Mouse (Mus musculus) embryonic facial prominence, embryonic 13.5 days (tissue): ENCODE results near the gene Gpr153. TPM values are rescaled to one million over a fixed set of nuclear protein-coding genes. Genes with fewer than 3 reads are reported as not detected.
A peak's percentile ranks its signal among the peaks of the same experiment; 100 is the strongest.

Source experiments
- ATAC-seq: fragments of 200-750 bp; cut with Nextera tagmentation; 2 replicates; pipeline ENCODE4 v1.8.0; 2017; ENCODE audit warnings: low read depth; ENCODE audit not compliant: insufficient number of reproducible peaks, insufficient read depth, low FRiP score, low TSS enrichment
- H3K27ac ChIP-seq: fragments of 300-500 bp; sonication (generic); 2 replicates; pipeline ENCODE4 v1.5.1; 2015; ENCODE audit warnings: moderate library complexity, mild to moderate bottlenecking, inconsistent platforms
- H3K27me3 ChIP-seq: fragments of 300-500 bp; sonication (generic); 2 replicates; pipeline ENCODE4 v1.6.1; 2015; ENCODE audit warnings: mild to moderate bottlenecking, inconsistent platforms
- H3K36me3 ChIP-seq: fragments of 300-500 bp; sonication (generic); 2 replicates; pipeline ENCODE4 v1.6.1; 2015; ENCODE audit warnings: mild to moderate bottlenecking, inconsistent platforms
- H3K4me1 ChIP-seq: fragments of 300-500 bp; sonication (generic); 2 replicates; pipeline ENCODE4 v1.6.1; 2015; ENCODE audit warnings: inconsistent platforms
- H3K4me2 ChIP-seq: fragments of 300-500 bp; sonication (generic); 2 replicates; pipeline ENCODE4 v1.6.1; 2015; ENCODE audit warnings: moderate library complexity, mild to moderate bottlenecking, inconsistent platforms
- H3K4me3 ChIP-seq: fragments of 300-500 bp; sonication (generic); 2 replicates; pipeline ENCODE4 v1.5.1; 2015; ENCODE audit warnings: mild to moderate bottlenecking, inconsistent platforms
- H3K9ac ChIP-seq: fragments of 300-500 bp; sonication (generic); 2 replicates; pipeline ENCODE4 v1.6.1; 2015; ENCODE audit warnings: mild to moderate bottlenecking, inconsistent platforms
- H3K9me3 ChIP-seq: fragments of 300-500 bp; sonication (generic); 2 replicates; pipeline ENCODE4 v1.6.1; 2016; ENCODE audit warnings: inconsistent platforms
- WGBS: fragments of 180-500 bp; shearing (Covaris S2); methylation state at CpG from one replicate; pipeline ENCODE4 v1.1.7; 2015; ENCODE audit warnings: mixed read lengths; 5-methylcytosine and 5-hydroxymethylcytosine counted together
- polyA plus RNA-seq: library from polyadenylated mRNA; unstranded; fragments of >200 nt; fragmentation: Nextera tagmentation; extraction: Ambion mirVana; gene quantifications from 2 replicates; pipeline ENCODE4 v1.2.1, GENCODE M21; 2015

The Gpr153 gene
- polyA plus RNA-seq, 1 experiment from 2014 or later: 11.1 TPM

GRCm38 (mm10) chr4:152277916-152278315 is 3.9 kb downstream of the Gpr153 start:
- H3K9me3 ChIP-seq: no peaks in the 10 kb centered on the region
- ATAC-seq: no peak
- H3K4me2 ChIP-seq: no peak overlapping the region
- H3K4me1 ChIP-seq: peaks cover 30% of the 10 kb centered on the region
- 62% methylated on average over 2 of the region's 2 CpGs for WGBS
- H3K27ac ChIP-seq: no peak overlapping the region
- H3K4me3 ChIP-seq: no peak overlapping the region
- peaks cover 26% of the 10 kb centered on the region for H3K36me3 ChIP-seq
- peaks cover 61% of the 10 kb centered on the region for H3K27me3 ChIP-seq
- no peak overlapping the region for H3K9ac ChIP-seq

GRCm38 (mm10) chr4:152278986-152279385 is 5.0 kb downstream of the Gpr153 start:
- H3K27me3 ChIP-seq: peaks cover 71% of the 10 kb centered on the region
- H3K27ac ChIP-seq: no peak overlapping the region
- H3K36me3 ChIP-seq: peaks cover 26% of the 10 kb centered on the region
- H3K9ac ChIP-seq: no peak overlapping the region
- 89% methylated on average over 23 of the region's 23 CpGs for WGBS
- no peaks in the 10 kb centered on the region for H3K9me3 ChIP-seq
- no peak overlapping the region for H3K4me3 ChIP-seq
- no peak overlapping the region for H3K4me2 ChIP-seq
- ATAC-seq: no peak
- H3K4me1 ChIP-seq: peaks cover 27% of the 10 kb centered on the region

GRCm38 (mm10) chr4:152281601-152282000 is 7.6 kb downstream of the Gpr153 start:
- Histone ChIP-seq H3K9me3 (no peaks in the 10 kb centered on the region), H3K27ac (no peak overlapping the region), H3K36me3 (peaks cover 26% of the 10 kb centered on the region), H3K4me2 (no peak overlapping the region), H3K4me1 (peaks cover 18% of the 10 kb centered on the region), H3K9ac (no peak overlapping the region), H3K4me3 (no peak overlapping the region), H3K27me3 (peaks cover 81% of the 10 kb centered on the region)
- no peak for ATAC-seq
- 47% methylated on average over 15 of the region's 15 CpGs for WGBS

- peak overlapping the region; percentile 70 for H3K4me2 ChIP-seq
- H3K27ac ChIP-seq: no peak overlapping the region
- H3K27me3 ChIP-seq: peaks cover 86% of the 10 kb centered on the region
- peaks cover 26% of the 10 kb centered on the region for H3K36me3 ChIP-seq
- H3K9me3 ChIP-seq: no peaks in the 10 kb centered on the region
- 15% methylated on average over 34 of the region's 34 CpGs for WGBS
- peak overlapping the region; percentile 40 for H3K4me3 ChIP-seq
- H3K4me1 ChIP-seq: peaks cover 21% of the 10 kb centered on the region
- H3K9ac ChIP-seq: peak overlapping the region; percentile 63
- 0 out of 2 replicates have a peak, but pooled peaks have one; percentile 11 for ATAC-seq
These were observed 8.7 kb downstream of the Gpr153 start for GRCm38 (mm10) chr4:152282721-152283120.

GRCm38 (mm10) chr4:152283186-152283950 is 9.3 kb downstream of the Gpr153 start:
- Histone ChIP-seq H3K9ac (peak overlapping the region; percentile 63), H3K27ac (no peak overlapping the region), H3K36me3 (peaks cover 26% of the 10 kb centered on the region), H3K4me2 (peak overlapping the region; percentile 70), H3K27me3 (peaks cover 92% of the 10 kb centered on the region), H3K9me3 (no peaks in the 10 kb centered on the region), H3K4me1 (peaks cover 21% of the 10 kb centered on the region), H3K4me3 (peak overlapping the region; percentile 40)
- 4% methylated on average over 67 of the region's 70 CpGs for WGBS
- peak; percentile 66 for ATAC-seq

DNA sequence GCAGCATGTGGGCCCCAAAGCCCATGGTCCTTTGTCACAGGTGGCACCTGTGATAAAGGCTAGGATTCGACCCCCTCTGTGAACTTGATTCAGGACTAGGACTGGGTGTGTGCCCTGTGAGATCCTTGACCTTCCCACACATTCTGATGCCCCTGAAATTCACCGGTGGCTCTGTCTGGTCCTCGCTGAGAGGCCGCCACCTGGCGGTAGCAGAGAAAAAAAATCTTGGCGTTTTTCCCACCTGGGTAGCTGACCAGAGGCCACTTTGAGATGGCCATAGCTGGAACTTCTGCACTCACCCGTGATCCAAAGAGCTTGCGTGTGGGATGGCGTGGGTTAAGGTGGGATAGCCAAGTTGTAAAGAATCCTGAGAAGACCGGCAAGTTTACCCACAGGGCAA is 11.5 kb downstream of the Gpr153 start:
- Histone ChIP-seq H3K27ac (no peak overlapping the region), H3K9me3 (0 out of 2 replicates have a peak, but pooled peaks cover 3% of the 10 kb centered on the region), H3K4me2 (no peak overlapping the region), H3K4me1 (peaks cover 30% of the 10 kb centered on the region), H3K4me3 (no peak overlapping the region), H3K9ac (no peak overlapping the region), H3K27me3 (peaks cover 96% of the 10 kb centered on the region), H3K36me3 (peaks cover 9% of the 10 kb centered on the region)
- 2% methylated on average over 10 of the region's 10 CpGs for WGBS
- no peak for ATAC-seq

DNA sequence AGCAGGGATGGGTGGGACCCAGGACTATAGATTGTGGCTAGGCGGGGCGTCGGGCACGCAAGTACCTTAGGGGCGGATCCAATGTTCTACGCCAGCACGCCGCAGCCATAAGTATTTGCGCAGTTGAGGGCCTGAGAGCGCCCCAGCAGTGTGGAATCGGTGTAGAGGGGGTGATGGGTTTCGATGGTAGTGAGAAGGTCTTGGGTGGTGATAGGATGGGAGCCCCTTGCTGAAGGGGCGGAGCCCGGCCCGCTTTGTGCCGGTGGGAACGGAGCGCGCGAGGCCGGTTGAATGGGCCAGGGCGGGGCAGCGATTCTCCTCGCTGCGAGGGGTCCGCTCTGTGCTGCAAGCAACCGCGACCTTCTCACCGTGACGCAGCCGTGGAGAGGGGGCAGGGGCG is 12.2 kb downstream of the Gpr153 start:
- H3K27ac ChIP-seq: no peak overlapping the region
- peaks cover 96% of the 10 kb centered on the region for H3K27me3 ChIP-seq
- peak overlapping the region; percentile 58 for H3K4me2 ChIP-seq
- ATAC-seq: no peak
- H3K9ac ChIP-seq: no peak overlapping the region
- peaks cover 3% of the 10 kb centered on the region; the same call in 1 of the 2 replicates for H3K36me3 ChIP-seq
- 0 out of 2 replicates have a peak, but pooled peaks cover 3% of the 10 kb centered on the region for H3K9me3 ChIP-seq
- peak overlapping the region; percentile 32 for H3K4me3 ChIP-seq
- H3K4me1 ChIP-seq: peaks cover 37% of the 10 kb centered on the region
- 2% methylated on average over 32 of the region's 32 CpGs for WGBS

DNA sequence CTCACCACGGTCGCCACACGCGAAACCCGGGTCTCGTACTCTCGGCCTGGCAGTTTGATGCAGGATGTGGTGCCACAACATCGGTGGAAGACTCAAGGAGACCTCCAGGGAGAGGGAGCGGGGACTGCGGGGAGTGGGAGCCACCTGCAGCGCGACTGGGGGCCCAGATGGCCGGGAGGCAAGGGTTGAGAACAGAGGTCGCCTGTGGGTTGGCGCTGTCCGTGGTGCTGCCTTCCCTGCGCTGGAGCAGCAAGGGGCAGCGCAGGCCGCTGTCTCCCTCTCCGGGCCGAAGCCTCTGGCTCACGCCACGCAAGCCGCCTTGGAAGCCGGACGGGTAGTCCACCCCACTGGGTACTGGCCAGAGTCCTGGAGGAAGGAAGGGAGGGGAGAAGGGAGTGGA is 12.9 kb downstream of the Gpr153 start:
- no peak for ATAC-seq
- Histone ChIP-seq H3K27ac (no peak overlapping the region), H3K27me3 (peaks cover 96% of the 10 kb centered on the region), H3K4me3 (peak overlapping the region; percentile 32; the same call in 1 of the 2 replicates), H3K9ac (no peak overlapping the region), H3K36me3 (no peaks in the 10 kb centered on the region), H3K9me3 (0 out of 2 replicates have a peak, but pooled peaks cover 3% of the 10 kb centered on the region), H3K4me1 (peaks cover 37% of the 10 kb centered on the region), H3K4me2 (peak overlapping the region; percentile 58)
- 3% methylated on average over 26 of the region's 26 CpGs for WGBS

- no peak overlapping the region for H3K27ac ChIP-seq
- no peak overlapping the region for H3K4me2 ChIP-seq
- WGBS: 10% methylated on average over 19 of the region's 19 CpGs
- 0 out of 2 replicates have a peak, but pooled peaks cover 3% of the 10 kb centered on the region for H3K9me3 ChIP-seq
- H3K36me3 ChIP-seq: no peaks in the 10 kb centered on the region
- 0 out of 2 replicates have a peak overlapping the region, but pooled peaks have one; percentile 32 for H3K4me3 ChIP-seq
- no peak overlapping the region for H3K9ac ChIP-seq
- no peak for ATAC-seq
- H3K4me1 ChIP-seq: peaks cover 37% of the 10 kb centered on the region
- peaks cover 96% of the 10 kb centered on the region for H3K27me3 ChIP-seq
These were observed 13.5 kb downstream of the Gpr153 start for GRCm38 (mm10) chr4:152287317-152288120.

DNA sequence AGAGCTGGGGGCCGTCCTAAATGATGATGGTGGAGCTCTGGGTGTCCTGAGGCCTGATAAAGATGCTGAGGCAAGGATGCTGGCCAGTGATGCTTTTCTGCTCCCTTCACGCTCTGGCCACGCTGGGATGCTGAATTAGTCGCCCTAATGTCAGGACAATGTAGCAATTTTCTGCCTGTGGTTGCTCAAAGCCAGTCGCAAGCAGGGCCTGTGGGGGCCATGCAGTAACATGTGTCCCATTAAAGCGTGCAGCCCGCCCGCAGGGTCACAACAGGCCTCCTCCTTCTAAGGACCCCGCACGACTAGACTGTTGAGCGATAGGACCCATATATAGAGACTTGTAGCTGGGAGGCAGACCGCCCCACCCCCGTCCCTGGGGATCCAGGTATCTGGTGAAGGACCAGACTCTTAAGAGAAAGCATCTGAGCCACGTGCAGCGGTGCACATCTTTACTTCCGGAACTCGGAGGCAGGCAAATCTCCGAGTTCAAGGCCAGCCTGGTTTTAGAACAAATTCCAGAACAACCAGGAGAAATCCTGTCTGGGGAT is 14.4 kb downstream of the Gpr153 start:
- WGBS: 32% methylated on average over 18 of the region's 18 CpGs
- no peak overlapping the region for H3K9ac ChIP-seq
- no peak for ATAC-seq

GRCm38 (mm10) chr4:152290385-152290784 is 16.4 kb downstream of the Gpr153 start:
- Histone ChIP-seq H3K4me3 (peak overlapping the region; percentile 38), H3K27ac (no peak overlapping the region), H3K4me2 (peak overlapping the region; percentile 65), H3K36me3 (no peaks in the 10 kb centered on the region), H3K9me3 (0 out of 2 replicates have a peak, but pooled peaks cover 3% of the 10 kb centered on the region), H3K27me3 (peaks cover 95% of the 10 kb centered on the region), H3K9ac (peak overlapping the region; percentile 62), H3K4me1 (peaks cover 26% of the 10 kb centered on the region)
- ATAC-seq: no peak
- under 1% methylated on average over 39 of the region's 39 CpGs for WGBS

More for the DNA sequence above, 14.4 kb downstream of the Gpr153 start:
- H3K27me3 ChIP-seq: peaks cover 96% of the 10 kb centered on the region
- no peak overlapping the region for H3K27ac ChIP-seq
- H3K9me3 ChIP-seq: 0 out of 2 replicates have a peak, but pooled peaks cover 3% of the 10 kb centered on the region
- no peak overlapping the region for H3K4me2 ChIP-seq
- no peak overlapping the region for H3K4me3 ChIP-seq
- H3K36me3 ChIP-seq: no peaks in the 10 kb centered on the region
- peaks cover 28% of the 10 kb centered on the region for H3K4me1 ChIP-seq
